Mouse (Mus musculus): ENCODE data around the gene Lgals8.

DNA sequence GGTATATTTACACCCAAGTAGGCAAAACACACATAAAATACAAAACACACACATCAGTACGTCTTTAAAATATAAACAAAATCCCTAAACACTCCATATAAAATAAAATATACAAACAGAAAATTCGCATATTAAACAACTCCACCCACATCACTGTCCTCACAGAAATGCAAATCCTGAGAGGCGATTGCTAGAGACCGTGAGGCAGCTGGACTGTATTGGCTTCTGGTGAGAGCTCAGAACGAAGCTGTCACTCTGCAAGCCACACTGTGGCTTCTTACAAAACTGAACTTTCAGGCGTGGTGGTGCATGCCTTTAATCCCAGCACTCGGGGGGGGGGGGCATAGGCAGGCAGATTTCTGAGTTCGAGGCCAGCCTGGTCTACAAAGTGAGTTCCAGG, 33.1 kb upstream of the Lgals8 start:
- no peak for TF ChIP-seq CTCF (IDR thresholded peaks at IDR 0.05)
- no peak for TF ChIP-seq EP300 (IDR thresholded peaks at IDR 0.05; ENCODE audit: insufficient read depth, low read depth, low read length)
